Mouse (Mus musculus) thymus, adult 2 months (tissue): Measurements from ENCODE around the gene 4930404N11Rik.

Experiments
- CTCF ChIP-seq: fragments of 200-500 bp; IDR thresholded peaks from 2 replicates; pipeline ENCODE4 v1.5.1; 2012; ENCODE audit warnings: mild to moderate bottlenecking, control low read depth, low read length, moderate library complexity, borderline replicate concordance; ENCODE audit not compliant: control insufficient read depth, poor library complexity, insufficient read depth; ENCODE audit errors: extremely low read depth
- POLR2A ChIP-seq: fragments of 200-500 bp; IDR thresholded peaks from 2 replicates; pipeline ENCODE4 v1.6.1; 2012; ENCODE audit warnings: mild to moderate bottlenecking, low read length, control low read depth, moderate library complexity; ENCODE audit not compliant: control insufficient read depth, poor library complexity, insufficient read depth; ENCODE audit errors: extremely low read depth

DNA sequence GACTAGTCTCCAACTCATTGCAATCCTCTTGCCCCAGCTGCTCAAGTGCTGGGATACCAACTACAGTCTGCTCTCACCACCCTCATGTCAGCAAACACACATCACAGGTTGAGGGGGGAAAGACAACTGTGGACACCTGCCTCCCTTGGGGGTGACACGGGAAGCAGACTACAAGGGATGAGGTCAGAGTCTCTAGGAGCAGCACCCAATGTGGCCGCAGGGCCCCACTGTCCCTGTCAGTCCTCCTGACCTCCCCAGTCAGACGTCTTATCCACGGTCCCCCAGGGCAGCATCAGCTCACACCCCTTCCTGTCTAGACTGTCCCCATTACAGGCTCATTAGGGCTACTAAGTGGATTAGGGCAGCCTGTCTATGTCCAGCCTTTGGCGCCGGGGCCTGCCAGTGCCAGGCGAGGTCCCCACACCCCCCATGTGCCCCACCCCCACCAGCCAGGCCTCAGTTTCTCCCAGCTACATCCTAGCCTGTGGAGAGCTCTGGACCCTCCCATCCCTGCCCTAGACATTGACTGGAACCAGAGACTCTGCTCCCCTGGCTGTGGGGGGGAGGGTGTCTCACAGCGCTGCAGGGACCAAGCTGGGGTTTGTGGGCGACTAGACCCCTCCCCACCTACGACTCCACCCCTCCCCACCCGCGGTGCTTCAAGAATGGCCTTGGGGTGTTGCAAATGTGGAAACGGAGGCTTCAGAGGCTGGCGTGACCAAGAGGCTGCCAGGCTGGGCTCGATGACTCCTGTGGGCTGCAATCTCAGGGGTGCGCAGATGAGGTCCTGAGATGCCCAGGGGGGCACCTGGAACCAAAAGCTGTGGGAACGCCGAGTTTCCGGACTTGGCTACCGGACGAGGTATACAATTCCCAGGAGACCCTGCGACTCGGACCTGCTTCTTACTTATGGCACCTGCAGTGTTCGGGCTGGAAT is 41.2 kb upstream of the 4930404N11Rik start:
- TF ChIP-seq CTCF (no peak), POLR2A (no peak)
